Mouse (Mus musculus): ENCODE results near the gene Crygn.
"Not testable (repeated sequence)": the region's sequence is repeated elsewhere in the genome, so short reads cannot be mapped to it uniquely, and the experiment has no call there.

Crygn gene

DNA sequence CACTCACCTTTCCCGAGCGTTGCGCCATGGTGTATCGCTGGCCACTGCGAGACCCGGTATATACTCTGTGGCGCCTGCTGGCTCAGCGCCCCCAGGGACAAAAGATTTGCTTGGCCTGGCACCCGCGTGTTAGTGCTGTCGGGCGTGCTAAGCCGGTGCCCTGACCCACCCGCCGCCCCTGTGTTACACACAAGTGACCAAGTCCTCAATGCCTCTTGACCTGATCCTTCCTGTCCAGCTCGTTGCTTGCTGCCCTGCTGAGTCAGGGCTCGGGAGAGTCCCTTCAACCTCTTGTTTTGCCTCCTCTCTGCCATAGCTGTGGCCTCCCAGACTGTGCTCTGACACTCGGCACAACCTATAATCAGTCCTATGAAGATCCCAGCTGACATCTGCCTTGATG is at the start of gene Crygn:
Gene Crygn, minus strand, starts transcription at position 193 of the 400 bp plus-strand sequence.
- DNase-seq (ENCODE audit: low spot score) = no peak

DNA sequence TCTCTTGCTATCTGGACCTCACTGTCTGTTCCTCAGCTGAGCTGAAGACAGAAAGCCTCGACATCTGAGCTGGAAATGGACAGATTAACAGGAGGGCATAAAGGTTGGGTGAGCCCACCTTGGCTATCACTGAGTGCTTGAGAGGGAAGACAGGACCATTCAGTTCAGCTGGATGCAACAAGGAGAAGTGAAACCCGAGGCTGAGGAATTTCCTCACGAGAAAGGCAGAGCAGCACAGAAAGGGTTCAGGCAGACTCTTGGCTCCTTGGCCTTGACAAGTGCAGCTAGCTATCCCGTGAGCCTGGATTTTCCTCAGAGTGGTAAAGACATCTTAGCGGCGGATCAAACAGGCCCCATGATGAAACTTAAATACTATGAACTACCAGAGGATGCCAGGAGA is 47.4 kb upstream of the Crygn start:
- DNase-seq (ENCODE audit: low spot score) = no peak

DNA sequence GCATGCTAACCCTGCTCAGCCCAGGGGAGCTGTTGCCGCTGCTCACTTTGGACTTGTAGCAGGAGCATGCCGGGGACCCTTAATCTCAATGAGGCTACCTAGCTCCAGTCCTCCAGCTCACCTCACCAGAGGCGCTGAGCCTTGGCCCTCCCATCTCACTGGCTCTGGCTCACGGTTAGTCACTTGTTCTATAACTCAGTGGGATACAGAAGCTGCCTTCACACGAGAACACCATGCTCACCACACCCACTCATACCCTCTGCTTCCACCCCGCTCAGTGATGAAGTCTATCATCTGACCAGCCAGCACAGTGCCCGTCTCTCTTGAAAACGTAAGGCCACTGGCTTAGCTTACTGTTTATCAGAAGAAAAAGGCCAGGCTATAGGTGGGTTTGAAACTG is 46.9 kb upstream of the Crygn start:
- no peak for DNase-seq (ENCODE audit: low spot score)

DNA sequence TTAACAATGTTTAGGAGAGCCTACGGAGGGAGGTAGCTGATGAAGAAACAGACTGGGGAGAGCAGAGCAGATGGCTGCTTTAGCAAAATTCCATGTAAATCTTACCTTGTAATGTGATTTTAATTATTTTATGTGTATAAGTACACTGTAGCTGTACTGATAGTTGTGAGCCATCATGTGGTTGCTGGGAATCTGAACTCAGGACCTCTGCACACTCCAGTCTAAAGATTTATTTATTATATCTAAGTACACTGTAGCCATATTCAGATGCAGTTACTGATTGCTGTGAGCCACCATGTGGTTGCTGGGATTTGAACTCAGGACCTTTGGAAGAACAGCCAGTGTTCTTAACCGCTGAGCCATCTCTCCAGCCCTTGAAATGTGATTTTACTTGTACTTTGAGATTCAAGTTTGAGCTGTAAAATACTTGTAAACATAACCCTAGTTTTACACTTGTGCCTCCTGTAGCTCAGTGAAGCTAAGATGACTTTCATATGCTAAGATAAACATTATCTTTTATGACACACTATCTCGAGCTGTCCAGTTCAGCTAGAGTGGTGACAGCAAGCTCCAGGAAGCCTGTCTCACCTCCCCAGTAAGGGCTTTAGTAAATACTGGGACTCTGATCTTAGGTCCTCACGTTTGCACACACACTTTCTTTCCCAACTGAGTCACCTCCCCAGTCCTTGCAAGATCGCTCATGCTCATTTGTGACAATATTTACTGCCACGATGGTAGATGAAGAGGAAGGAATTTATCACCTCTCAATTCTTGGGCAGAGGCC is 44.2 kb upstream of the Crygn start:
- DNase-seq (ENCODE audit: low spot score) = no peak

DNA sequence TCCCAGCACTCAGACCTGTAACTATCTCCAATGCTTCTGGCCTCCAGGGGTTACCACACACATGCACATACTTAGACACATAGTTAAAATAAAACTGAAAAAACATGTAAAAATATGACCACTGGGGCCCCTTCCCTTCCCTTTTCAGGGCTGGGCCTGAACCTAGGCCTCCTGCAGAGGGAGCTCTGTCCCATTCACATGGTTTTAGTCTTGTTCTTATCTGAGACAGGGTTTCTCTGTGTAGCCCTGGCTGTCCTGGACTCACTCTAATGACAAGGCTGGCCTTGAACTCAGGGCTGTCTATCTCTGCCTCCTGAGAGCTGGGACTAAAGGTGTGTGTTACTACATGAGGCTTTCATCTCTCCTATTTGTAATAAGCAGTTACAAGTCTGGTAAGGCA is 42.6 kb upstream of the Crygn start:
- no peak for DNase-seq (ENCODE audit: low spot score)

DNA sequence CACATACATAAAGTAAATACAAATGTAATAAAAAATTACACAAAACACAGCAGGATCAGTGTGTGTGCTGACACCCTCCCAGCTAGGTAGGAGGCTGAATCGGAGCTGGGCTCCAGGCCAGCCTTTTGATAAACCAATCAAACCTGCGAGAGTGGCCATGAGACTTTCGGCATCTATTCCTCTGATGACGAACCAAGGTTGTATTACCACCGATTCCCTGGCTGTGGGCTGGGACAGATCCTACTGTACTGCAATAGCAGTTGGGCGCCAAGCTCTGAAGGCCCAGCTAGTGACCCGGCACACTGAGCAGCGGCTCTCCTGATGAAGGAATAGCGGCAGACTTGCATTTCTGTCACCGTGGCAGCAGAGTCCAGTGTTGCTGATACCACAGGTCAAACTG is 40.8 kb upstream of the Crygn start:
- DNase-seq (ENCODE audit: low spot score) = no peak

DNA sequence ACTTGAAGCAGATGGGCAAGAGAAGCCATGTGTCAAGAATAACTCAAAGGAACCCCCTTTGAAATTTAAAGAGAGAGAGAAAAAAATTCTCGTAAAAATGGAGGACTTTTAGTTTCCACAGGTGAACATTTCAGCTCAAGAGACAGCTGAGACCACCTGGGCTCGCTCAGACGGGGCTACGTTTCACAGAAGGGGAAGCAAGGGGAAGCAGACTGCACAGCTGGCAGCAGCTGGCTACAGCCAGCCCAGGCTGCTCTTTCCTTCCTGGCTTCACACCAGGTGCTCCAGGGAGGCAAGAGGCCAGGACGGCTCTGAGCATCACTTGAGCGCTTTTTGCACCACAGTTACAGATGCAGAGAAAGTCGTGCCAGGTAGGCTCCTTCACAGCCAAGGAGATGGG is 40.0 kb upstream of the Crygn start:
- no peak for DNase-seq (ENCODE audit: low spot score)

DNA sequence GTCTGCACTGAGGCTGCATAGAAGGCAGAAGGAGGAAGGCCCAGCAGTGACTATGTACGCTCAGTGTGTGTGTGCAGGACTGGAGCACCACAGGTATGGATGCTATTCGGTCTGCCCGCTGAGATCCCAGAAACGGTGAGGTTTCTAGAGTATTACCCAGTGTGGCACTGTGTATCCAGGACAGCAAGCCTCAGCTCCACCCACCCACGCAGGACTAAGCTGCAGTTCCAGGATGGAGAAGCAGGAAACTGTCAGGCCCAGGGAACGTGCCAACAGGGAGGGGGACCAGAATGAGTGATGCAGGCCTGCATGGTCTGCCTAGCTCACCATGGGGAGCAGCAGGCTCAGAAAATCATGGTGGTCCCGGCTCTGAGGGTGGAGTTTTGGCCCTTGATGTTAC is 35.2 kb upstream of the Crygn start:
- no peak for DNase-seq (ENCODE audit: low spot score)

DNA sequence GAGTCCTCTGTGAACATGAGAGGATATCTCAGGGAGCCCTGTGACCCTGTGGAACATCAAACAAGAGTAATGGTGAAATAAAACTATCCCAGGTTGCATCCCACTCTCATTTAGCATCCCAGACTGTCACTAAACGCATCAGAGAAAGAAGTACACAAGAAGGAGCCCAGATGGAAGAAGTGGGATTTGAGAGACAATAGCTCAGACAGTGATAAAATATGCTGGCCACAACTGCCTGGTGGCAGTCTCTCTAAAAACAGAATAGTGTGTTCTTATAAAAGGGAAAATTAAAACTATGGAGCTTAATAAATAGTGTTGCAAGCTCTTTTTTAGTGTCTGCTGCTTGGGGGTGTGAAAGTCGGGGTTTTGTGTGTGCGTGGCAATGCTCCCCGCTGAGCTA is 25.1 kb upstream of the Crygn start:
- DNase-seq (ENCODE audit: low spot score) = no peak

DNA sequence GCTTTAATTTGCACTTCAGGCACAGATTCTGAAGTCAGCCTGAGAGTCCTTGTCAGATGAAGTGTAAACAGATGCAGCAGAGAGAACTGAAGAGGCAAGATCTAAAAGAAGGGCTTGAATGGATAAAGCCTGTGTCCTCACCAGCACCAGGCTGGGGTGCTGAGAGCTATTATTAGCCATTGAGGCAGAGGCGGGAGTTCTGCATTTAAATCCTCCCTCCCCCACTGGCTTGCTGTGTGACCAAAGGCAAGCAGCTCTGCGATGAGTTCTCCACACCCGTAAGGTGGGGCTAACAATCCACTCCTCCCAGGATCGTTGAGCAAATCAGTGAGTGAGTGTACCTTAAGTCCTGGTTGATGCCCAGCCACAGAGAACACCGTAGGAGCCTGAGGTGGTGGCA is 23.2 kb upstream of the Crygn start:
- DNase-seq (ENCODE audit: low spot score) = peak; percentile 22

DNA sequence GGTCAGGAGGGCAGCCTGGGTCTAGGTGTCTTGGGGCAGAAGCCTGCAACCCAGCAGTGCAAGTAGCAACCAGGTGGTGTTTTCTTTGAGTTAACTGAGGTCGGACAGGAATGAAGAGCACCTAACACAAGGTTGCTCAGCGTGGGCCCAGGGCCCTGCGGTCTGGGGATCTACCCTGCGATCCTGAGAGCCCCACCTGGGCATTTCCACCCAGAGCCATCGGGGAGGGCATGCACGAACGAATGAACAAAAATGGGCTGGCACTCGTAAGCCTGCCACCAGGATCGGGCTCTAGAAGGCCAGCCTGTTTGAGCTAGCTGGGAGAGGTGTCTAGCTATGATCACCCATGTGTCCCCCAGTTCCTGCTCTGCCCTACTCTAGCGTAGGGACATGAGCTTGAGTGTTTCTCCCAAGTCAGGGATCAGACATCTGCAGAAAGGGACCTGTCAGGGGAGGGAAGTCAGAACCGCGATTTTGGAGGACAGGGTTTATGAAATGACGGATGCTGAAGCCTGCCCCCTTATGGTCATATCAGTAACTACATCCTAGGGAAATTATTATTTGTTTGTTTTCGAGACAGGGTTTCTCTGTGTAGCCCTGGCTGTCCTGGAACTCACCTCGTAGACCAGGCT is 22.2 kb upstream of the Crygn start:
- DNase-seq (ENCODE audit: low spot score) = no peak

DNA sequence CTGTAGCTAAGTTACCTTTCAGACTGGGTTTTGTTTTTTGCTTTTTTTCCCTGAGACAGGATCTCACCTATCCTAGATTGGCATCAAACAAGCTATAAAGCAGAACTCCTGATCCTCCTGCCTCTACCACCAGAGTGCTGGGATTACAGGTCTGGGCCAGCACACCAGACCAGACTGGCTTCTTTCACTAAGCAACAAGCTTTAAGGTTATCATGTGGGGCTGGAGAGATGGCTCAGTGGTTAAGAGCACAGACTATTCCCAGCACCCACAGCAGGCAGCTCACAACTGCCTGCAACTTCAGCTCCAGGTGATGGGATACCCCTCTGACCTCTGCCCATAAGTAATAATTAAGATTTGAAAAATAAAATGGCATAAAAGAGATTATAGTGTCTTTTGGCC is 21.5 kb upstream of the Crygn start:
- DNase-seq (ENCODE audit: low spot score) = no peak

DNA sequence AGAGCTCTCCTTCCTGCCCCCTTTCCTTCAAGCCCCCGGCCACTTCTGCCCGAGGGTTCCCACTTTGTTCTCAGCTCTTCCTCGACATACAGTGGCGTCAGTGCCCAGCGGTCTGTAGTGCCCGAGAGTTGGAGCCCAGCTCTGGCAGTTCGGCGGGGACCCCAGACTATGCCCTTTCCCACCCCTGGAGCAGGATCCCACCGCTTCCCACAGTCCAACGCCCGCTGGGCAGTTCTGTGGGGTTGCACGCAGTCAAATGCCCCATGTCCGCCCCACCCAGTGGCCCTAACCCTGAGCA is 21.0 kb upstream of the Crygn start:
- no peak for DNase-seq (ENCODE audit: low spot score)

DNA sequence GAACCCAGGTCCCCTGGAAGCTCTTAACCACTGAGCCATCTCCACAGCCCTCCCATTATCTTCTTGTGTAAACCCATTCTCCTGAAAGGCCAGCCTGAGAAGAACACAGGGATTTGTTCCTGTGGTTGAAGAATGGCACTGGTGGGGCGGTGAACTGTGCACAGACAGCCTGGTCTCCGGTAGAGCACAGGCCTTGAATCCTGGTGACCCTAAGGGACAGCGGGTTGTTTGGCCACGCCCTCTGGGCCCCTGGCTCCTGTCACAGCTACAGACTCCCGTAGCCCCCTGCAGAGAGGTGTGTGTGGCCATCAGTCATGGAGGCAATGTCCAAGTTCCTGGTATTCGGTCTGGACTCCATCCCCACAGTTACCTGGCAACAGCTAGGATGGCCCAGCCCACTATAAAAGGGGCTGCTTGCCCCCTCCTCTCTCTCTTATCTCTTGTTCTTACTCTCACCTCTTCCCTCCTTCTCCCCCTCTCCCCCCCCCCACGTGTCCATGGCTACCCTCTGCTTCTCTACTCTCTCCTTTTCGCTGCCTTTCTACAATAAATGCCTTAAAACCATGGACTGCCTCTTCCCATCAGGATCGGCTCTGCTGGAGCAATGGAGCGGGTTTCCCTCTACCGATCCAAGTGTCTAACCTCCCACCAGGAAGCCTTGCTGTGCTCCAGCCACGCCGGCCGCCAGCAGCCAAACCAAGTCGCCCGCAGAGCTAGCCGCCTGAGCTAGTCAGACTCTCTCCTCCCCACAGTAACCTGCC is 20.5 kb upstream of the Crygn start:
- DNase-seq (ENCODE audit: low spot score) = no peak

DNA sequence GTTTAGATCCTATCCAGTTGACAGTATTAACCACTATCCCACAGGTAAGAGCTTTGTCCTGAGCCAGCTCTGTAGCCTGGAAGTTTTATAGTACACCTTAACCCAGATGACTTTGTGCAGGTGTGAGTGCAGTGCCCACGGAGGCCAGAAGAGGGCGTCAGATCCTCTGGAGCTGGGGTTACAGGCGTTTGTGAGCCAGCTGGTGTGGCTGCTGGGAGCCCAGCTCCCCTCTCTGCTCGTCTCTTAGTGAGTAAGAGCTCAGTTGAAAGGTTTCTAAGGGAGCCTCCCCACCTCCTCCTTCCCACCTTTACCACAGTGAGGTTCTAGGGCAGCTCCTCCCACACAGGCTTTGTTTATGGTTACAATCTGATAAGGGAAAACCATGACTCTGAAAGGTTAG is 18.9 kb upstream of the Crygn start:
- no peak for DNase-seq (ENCODE audit: low spot score)

DNA sequence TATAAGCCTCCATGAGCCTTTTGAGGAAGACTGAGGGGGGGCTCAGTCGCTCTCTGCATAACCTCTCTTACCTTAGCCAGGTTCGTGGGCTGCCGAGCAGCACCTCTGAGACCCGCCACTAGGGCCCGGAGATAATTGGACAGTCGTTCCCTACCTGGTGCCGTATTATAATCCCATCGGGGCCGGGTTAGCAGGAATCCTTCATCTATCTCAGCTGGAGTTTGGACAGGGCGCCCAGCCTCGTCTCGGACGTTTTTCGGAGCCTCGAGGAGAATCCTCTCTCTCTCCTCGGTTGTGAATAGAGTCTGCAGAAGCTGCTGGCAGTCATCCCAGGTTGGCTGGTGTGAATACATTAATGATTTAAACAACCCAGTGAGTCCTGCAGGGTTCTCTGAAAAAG is 16.7 kb upstream of the Crygn start:
- DNase-seq (ENCODE audit: low spot score) = not testable (repeated sequence)

DNA sequence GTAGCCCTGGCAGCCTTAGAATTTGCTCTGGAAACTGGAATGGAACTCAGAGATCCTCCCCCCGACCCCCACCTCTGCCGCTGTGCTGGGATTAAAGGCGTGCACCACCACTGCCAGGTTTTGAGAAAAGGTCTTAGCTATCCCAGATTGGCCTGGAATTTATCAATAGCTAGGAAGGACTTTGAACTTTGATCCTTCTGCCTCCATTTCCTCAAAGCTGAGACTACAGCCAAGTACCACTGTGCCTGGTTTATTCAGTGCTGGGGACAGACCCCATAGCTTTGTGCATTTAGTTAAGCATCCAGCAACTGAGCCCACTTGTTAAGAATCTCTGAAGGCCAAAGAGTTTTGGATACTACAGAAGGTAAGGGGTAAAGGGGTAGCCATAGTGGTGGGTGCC is 877 bp downstream of the Crygn start:
- no peak for DNase-seq (ENCODE audit: low spot score)

DNA sequence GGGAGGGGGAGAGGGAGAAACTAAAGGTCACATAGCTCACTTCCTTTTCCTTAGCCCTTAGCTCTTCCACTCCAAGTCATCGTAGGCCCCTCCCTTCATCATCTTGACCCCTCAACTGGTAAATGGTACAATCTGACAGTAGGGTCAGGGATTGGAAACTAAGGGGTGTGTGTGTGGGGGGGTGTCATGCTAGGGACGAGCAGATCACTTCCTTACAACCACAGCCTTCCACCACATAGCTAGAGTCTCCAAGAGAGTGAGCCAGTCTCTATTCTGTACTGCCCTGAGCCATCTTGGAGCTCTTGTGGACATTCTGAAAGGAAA is 5.7 kb downstream of the Crygn start:
- DNase-seq (ENCODE audit: low spot score) = no peak

DNA sequence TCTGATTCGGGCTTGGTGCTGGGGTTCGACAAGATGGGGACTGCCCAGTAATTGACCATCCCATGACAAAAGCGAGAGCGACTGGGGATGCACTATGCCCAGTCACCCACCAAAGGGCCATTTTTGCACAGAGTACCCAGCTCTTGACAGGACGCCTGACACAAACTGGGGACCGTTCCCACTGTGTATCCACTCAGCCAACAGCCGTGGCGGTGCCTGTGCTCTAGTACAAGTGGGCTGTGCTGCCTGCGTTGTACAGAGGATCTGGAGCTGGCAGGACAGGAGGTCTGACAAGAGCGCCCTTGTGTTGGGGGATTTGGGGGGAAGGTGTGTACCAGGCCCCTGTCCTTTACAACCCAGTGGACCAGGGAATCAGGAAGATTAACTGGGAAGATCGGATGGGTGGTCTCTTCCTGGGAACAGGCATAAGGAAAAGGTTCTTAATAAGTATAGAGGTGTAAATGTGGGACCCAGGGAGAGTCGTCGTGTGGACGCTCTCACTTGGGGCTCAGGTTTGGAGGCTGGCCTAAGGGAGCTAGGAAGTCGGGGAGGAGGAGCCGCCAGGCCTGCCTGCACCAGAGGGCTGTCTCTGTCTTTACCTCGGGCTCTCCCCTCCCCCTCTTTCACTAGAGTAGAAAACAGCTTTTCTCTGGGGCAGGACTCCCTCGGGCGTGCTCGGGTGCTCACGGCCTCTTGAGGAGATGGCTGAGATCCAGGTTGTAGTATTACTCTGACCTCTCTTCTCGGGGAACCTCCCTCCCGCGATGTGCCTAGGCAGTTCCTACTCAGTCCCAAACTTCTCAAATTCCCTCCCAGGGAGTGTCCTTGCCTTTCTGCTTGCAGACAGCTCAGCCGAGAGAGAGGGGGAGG is 6.3 kb downstream of the Crygn start:
- peak; percentile 46 for DNase-seq (ENCODE audit: low spot score)

DNA sequence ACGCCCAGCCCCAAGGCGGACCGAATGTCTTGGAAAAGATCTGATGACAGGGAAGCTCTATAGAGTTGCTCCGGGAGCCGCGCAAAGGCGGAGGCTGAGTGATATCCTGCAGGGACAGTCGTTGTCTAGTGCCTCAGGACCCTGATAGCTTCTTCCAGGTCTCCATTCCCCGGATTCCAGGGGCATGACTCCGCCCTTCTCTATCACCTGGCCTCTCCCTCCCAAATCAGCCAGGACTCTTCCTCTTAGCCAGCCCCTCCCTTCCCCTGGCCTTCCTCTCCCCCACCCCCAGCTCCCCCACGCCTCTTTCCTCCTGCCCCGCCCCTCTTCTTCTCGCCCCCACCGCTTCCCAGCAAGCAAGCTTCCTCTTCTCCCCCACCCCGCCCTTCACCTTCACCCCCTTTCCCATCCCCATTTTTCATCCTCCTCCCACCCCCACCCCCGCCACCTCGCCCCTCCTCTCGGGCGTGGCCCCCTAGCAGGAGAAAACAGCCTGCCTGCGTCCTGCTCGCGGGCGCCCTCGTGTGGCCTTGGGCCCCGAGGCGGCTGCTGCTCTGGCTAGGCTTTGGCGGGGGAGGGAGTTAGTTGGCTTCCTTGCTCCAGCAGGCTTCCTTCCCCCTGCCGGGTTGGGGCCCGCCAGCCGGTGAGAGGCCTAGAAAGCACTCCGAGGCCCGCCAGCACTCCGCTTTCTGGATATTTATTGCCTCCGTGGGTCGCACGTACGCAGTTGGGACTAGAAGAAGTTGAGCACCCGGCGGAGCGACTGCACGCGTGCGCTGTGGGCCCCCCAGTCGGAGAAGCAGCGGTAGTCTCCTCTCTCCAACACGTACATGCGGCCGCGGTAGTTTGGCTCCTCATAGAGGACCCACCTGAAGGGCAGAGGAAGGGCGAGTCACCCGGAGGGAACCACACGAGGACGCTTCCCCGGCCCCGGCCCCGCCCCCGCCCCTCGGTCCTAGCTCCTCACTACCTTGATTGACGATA is 7.2 kb downstream of the Crygn start:
- DNase-seq (ENCODE audit: low spot score) = peak; percentile 87

DNA sequence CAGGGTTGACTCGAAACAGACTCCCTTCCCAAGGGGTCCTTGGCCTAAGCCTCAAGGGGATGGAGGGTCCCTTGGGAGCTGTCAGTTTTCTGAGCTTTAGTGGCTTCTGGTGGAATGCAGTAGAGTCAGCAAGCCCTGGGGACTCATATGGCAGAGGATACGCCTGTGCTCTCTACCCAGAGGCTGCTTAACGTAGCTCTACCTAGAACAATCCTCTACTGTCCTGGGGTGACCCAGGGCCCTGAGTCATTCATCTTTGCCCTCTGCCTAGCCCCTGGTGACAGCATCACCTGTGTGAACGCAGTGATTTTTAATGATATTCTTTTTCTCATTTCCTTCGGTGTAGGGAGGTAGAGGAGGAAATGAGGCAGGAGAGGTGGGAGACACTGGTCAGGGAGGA is 8.1 kb downstream of the Crygn start:
- no peak for DNase-seq (ENCODE audit: low spot score)

All from layer of hippocampus, adult 11-12 months (tissue).